Mouse (Mus musculus) embryo, embryonic 11 days (tissue): ENCODE measurements around the gene Ngp.

ENCODE experiments used
- DNase-seq: peaks from one replicate; pipeline ENCODE4 v3.0.0-alpha.2; 2015

Gene Ngp

GRCm38 (mm10) chr9:110436041-110436440 lies 16.5 kb downstream of the Ngp start:
- no peak for DNase-seq

- DNase-seq: no peak
These were observed 20.5 kb downstream of the Ngp start for GRCm38 (mm10) chr9:110440049-110440448.

- no peak for DNase-seq
These were observed 21.0 kb downstream of the Ngp start for GRCm38 (mm10) chr9:110440559-110440958.

- DNase-seq: no peak
These were observed 28.8 kb downstream of the Ngp start for GRCm38 (mm10) chr9:110448356-110448755.

- peak; percentile 89 for DNase-seq
These were observed 29.5 kb downstream of the Ngp start for GRCm38 (mm10) chr9:110448857-110449617.

- no peak for DNase-seq
These were observed 33.0 kb downstream of the Ngp start for GRCm38 (mm10) chr9:110452523-110452922.

- no peak for DNase-seq
These were observed 38.4 kb downstream of the Ngp start for GRCm38 (mm10) chr9:110457926-110458325.

- DNase-seq: no peak
These were observed 39.7 kb downstream of the Ngp start for GRCm38 (mm10) chr9:110459145-110459727.

GRCm38 (mm10) chr9:110460884-110461815 lies 41.6 kb downstream of the Ngp start:
- no peak for DNase-seq

- no peak for DNase-seq
These were observed 42.8 kb downstream of the Ngp start for GRCm38 (mm10) chr9:110462321-110462720.

GRCm38 (mm10) chr9:110463983-110464591 lies 44.5 kb downstream of the Ngp start:
- no peak for DNase-seq

- DNase-seq: no peak
These were observed 45.8 kb downstream of the Ngp start for GRCm38 (mm10) chr9:110465336-110465735.

- no peak for DNase-seq
These were observed 46.6 kb downstream of the Ngp start for GRCm38 (mm10) chr9:110466179-110466578.
